Mouse (Mus musculus): Measurements from ENCODE around the gene 1600014C10Rik. TPM values are rescaled to one million over a fixed set of nuclear protein-coding genes. Genes with fewer than 3 reads are reported as not detected.

1600014C10Rik gene
- total and polyA plus RNA-seq, 2 experiments from 2014 or later = 30.3 to 44.0 TPM

GRCm38 (mm10) chr7:38230285-38230684 is 47.3 kb downstream of the 1600014C10Rik start:
- DNase-seq (ENCODE audit: low spot score) (no peak), ATAC-seq (ENCODE audit: low FRiP score) (no peak)
- 15% methylated on average over 8 of the region's 8 CpGs for WGBS
- TF ChIP-seq CTCF (IDR thresholded peaks at IDR 0.05) = no peak
- H3K4me1 ChIP-seq (ENCODE audit: insufficient read depth, low read length) = peaks cover 8% of the 10 kb centered on the region; the same call in 1 of the 2 replicates
- no peak overlapping the region for H3K4me3 ChIP-seq (ENCODE audit: low read depth, low read length)
- 0 out of 2 replicates have a peak, but pooled peaks cover 3% of the 10 kb centered on the region for H3K27me3 ChIP-seq (ENCODE audit: insufficient read depth, low read length)
- H3K4me2 ChIP-seq (ENCODE audit: low read depth, low read length, poor library complexity, severe bottlenecking) = no peak overlapping the region
- H3K36me3 ChIP-seq (ENCODE audit: insufficient read depth, low read length) = no peaks in the 10 kb centered on the region
- H3K27ac ChIP-seq (ENCODE audit: low read depth, low read length) = no peak overlapping the region
- H3K9ac ChIP-seq (replicated peaks; ENCODE audit: low read length, poor library complexity, severe bottlenecking) = no peak overlapping the region
- H3K9me3 ChIP-seq (ENCODE audit: low read length) = no peaks in the 10 kb centered on the region

GRCm38 (mm10) chr7:38236400-38237105 is 53.5 kb downstream of the 1600014C10Rik start:
- H3K4me3 ChIP-seq (ENCODE audit: low read depth, low read length) = no peak overlapping the region
- no peaks in the 10 kb centered on the region for H3K4me1 ChIP-seq (ENCODE audit: insufficient read depth, low read length)
- DNase-seq (ENCODE audit: low spot score) = no peak
- no peak for TF ChIP-seq CTCF (IDR thresholded peaks at IDR 0.05)
- H3K27me3 ChIP-seq (ENCODE audit: insufficient read depth, low read length) = no peaks in the 10 kb centered on the region
- H3K27ac ChIP-seq (ENCODE audit: low read depth, low read length) = no peak overlapping the region
- 52% methylated on average over 10 of the region's 11 CpGs for WGBS
- no peak overlapping the region for H3K9ac ChIP-seq (replicated peaks; ENCODE audit: low read length, poor library complexity, severe bottlenecking)
- no peak for ATAC-seq (ENCODE audit: low FRiP score)
- no peak overlapping the region for H3K4me2 ChIP-seq (ENCODE audit: low read depth, low read length, poor library complexity, severe bottlenecking)
- H3K9me3 ChIP-seq (ENCODE audit: low read length) = no peaks in the 10 kb centered on the region
- no peaks in the 10 kb centered on the region for H3K36me3 ChIP-seq (ENCODE audit: insufficient read depth, low read length)

DNA sequence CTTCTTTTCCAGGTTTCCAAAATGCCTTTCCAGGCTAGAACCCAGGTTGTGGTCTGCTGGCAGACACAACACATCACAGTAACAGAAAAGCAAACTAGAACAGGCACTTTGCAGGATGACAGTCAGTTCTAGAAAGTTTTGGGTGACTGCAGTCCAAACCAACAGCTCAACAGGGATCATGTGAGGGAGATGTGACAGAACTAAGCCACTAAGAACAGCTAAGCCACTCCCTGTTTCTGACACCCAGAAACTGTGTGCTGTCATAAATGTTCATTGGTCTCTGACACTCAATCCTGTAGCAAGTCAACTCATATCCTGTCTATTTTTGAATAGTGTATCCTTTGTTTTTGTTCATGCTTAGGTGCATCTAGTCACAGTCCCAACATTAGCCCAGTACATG is 54.1 kb downstream of the 1600014C10Rik start:
- Histone ChIP-seq H3K4me2 (ENCODE audit: low read depth, low read length, poor library complexity, severe bottlenecking) (no peak overlapping the region), H3K27ac (ENCODE audit: low read depth, low read length) (no peak overlapping the region), H3K36me3 (ENCODE audit: insufficient read depth, low read length) (no peaks in the 10 kb centered on the region), H3K9me3 (ENCODE audit: low read length) (no peaks in the 10 kb centered on the region), H3K4me1 (ENCODE audit: insufficient read depth, low read length) (no peaks in the 10 kb centered on the region), H3K4me3 (ENCODE audit: low read depth, low read length) (no peak overlapping the region), H3K27me3 (ENCODE audit: insufficient read depth, low read length) (no peaks in the 10 kb centered on the region), H3K9ac (replicated peaks; ENCODE audit: low read length, poor library complexity, severe bottlenecking) (no peak overlapping the region)
- DNase-seq (ENCODE audit: low spot score) (no peak), ATAC-seq (ENCODE audit: low FRiP score) (no peak)
- TF ChIP-seq CTCF (IDR thresholded peaks at IDR 0.05) = no peak

- WGBS = 85% methylated on average over 4 of the region's 4 CpGs
- no peaks in the 10 kb centered on the region for H3K4me1 ChIP-seq (ENCODE audit: insufficient read depth, low read length)
- TF ChIP-seq CTCF (IDR thresholded peaks at IDR 0.05) = no peak
- H3K9ac ChIP-seq (replicated peaks; ENCODE audit: low read length, poor library complexity, severe bottlenecking) = no peak overlapping the region
- no peak overlapping the region for H3K4me2 ChIP-seq (ENCODE audit: low read depth, low read length, poor library complexity, severe bottlenecking)
- no peaks in the 10 kb centered on the region for H3K27me3 ChIP-seq (ENCODE audit: insufficient read depth, low read length)
- no peak overlapping the region for H3K27ac ChIP-seq (ENCODE audit: low read depth, low read length)
- no peak for ATAC-seq (ENCODE audit: low FRiP score)
- H3K36me3 ChIP-seq (ENCODE audit: insufficient read depth, low read length) = no peaks in the 10 kb centered on the region
- no peak overlapping the region for H3K4me3 ChIP-seq (ENCODE audit: low read depth, low read length)
- H3K9me3 ChIP-seq (ENCODE audit: low read length) = no peaks in the 10 kb centered on the region
- no peak for DNase-seq (ENCODE audit: low spot score)
These were observed 59.4 kb downstream of the 1600014C10Rik start for GRCm38 (mm10) chr7:38242417-38242816.

Other genes with a start within 250 kb of the 1600014C10Rik start
- 31.7 and 38.2 TPM in 2 replicates for gene Uri1, start 159.7 kb upstream of the 1600014C10Rik start, total RNA-seq (2014; rRNA removed)
- 36.1 and 38.4 TPM in 2 replicates for gene Uri1, start 159.7 kb upstream of the 1600014C10Rik start, polyA plus RNA-seq (2015; fragmentation: Nextera tagmentation; extraction: Ambion mirVana)
- 9.5 and 11.4 TPM in 2 replicates for gene Ccne1, start 75.7 kb upstream of the 1600014C10Rik start, total RNA-seq (2014; rRNA removed)
- gene Ccne1, start 75.7 kb upstream of the 1600014C10Rik start, polyA plus RNA-seq (2015; fragmentation: Nextera tagmentation; extraction: Ambion mirVana) = 13.2 and 13.4 TPM in 2 replicates
- 0.38 and 0.77 TPM in 2 replicates for gene Plekhf1, start 44.8 kb downstream of the 1600014C10Rik start, total RNA-seq (2014; rRNA removed)
- gene Plekhf1, start 44.8 kb downstream of the 1600014C10Rik start, polyA plus RNA-seq (2015; fragmentation: Nextera tagmentation; extraction: Ambion mirVana) = 0.46 and 0.58 TPM in 2 replicates
- 60.2 and 71.6 TPM in 2 replicates for gene Pop4, start 88.2 kb downstream of the 1600014C10Rik start, total RNA-seq (2014; rRNA removed)
- gene Pop4, start 88.2 kb downstream of the 1600014C10Rik start, polyA plus RNA-seq (2015; fragmentation: Nextera tagmentation; extraction: Ambion mirVana) = 72.0 and 73.1 TPM in 2 replicates

All from midbrain, postnatal 0 days (tissue).